Mouse (Mus musculus): ENCODE data around the gene Nsg2.

DNA sequence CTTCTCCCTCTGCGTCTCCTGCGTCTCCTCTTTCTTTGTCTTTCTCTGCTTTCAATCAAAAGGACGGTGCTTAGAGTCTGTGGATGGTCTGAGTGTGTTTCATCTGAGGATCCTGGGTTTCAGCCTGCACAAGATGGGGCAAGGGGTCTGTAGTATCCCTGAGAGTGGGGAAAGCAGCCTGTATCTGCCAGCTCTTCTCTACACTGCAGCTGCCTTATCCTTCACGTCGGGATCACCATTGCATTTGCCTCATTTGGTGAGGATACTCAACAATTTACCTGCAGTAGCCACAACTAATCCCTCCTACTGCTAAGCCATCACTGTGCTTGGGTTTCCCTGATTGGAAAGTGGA lies 64.2 kb downstream of the Nsg2 start:
- TF ChIP-seq CTCF (IDR thresholded peaks at IDR 0.05; ENCODE audit: borderline replicate concordance, control insufficient read depth, extremely low read depth, insufficient read depth, low read length, poor library complexity): no peak
- TF ChIP-seq POLR2A (IDR thresholded peaks at IDR 0.05; ENCODE audit: control insufficient read depth, extremely low read depth, insufficient read depth, low read length, poor library complexity): no peak
